In the genomic region with DNA sequence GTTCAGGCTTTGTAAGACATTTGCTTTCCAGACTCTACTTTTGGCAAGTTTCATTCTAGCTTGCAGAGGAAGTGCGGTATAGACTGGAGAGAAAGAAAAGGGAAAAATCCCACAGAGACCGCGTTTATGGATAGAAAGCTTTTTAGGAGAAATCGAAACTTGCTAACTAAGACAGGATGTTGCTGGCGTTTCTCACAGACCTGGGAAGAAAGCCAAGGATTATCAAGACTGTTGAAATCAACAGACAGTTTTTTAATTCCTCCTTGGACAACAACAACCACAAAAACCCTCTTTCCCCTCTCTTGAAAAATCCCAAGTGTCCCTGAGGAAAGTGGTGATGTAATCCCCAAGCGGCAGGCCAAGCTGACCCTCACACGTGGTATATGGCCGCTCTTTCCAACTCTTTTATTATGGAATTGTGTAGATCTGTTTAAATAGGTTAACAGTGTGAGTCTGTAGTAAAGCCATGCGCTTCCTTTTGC, we compare ENCODE assay signal across 9 mouse cellular contexts. TPM values are rescaled to one million over a fixed set of nuclear protein-coding genes. Genes with fewer than 3 reads are reported as not detected.
DNase-seq lines count a peak whose midpoint lies in the region; ATAC-seq and TF ChIP-seq lines count a peak whose summit lies in the region.
"Had no signal": no experiment of that assay in that cellular context is flagged by ENCODE, and none has a peak within 500 bp of the region (broad histone marks: within the 10 kb centered on the region; RNA-seq: fewer than 3 reads in every experiment).

No protein-coding gene starts in this region.

- no peaks in the 10 kb centered on the region for H3K36me3 ChIP-seq in liver, embryonic 12.5 days
- no peaks in the 10 kb centered on the region for H3K36me3 ChIP-seq in embryonic facial prominence, embryonic 15.5 days
- H3K36me3 ChIP-seq in lung, embryonic 14.5 days (ENCODE audit: insufficient read depth), result no peaks in the 10 kb centered on the region
- H3K36me3 ChIP-seq in hindbrain, embryonic 11.5 days (ENCODE audit: control insufficient read depth, insufficient read depth, low read length), result no peaks in the 10 kb centered on the region

- peak overlapping the region; percentile 30; the same call in 1 of the 2 replicates for H3K27ac ChIP-seq in liver, embryonic 12.5 days
- H3K27ac ChIP-seq in embryonic facial prominence, embryonic 15.5 days (replicated peaks), result peak overlapping the region; percentile 58
- peak overlapping the region; percentile 90 for H3K27ac ChIP-seq in lung, embryonic 14.5 days (ENCODE audit: low read depth)
- H3K27ac ChIP-seq in hindbrain, embryonic 11.5 days (ENCODE audit: low read depth, low read length), result no peak overlapping the region

- no peak for ATAC-seq in liver, embryonic 12.5 days
- ATAC-seq in embryonic facial prominence, embryonic 15.5 days (ENCODE audit: insufficient number of reproducible peaks, low FRiP score, low TSS enrichment, low read depth), result peak; percentile 54; the same call in 1 of the 2 replicates
- ATAC-seq in hematopoietic stem cell, adult 5-6 weeks (replicated peaks in 1 of 2; ENCODE audit: insufficient read depth in 1 of 2, low FRiP score in 2 of 2, low TSS enrichment in 1 of 2, low read depth in 1 of 2, poor library complexity in 2 of 2, severe bottlenecking in 2 of 2), result peak; percentile 14 to 37; a peak in 2 of 4 replicates
- ATAC-seq in lung, embryonic 14.5 days (ENCODE audit: insufficient read depth), result peak; percentile 88
- no peak for ATAC-seq in hindbrain, embryonic 11.5 days (ENCODE audit: low FRiP score)

- H3K4me2 ChIP-seq in liver, embryonic 12.5 days, result no peak overlapping the region
- peak overlapping the region; percentile 28 for H3K4me2 ChIP-seq in embryonic facial prominence, embryonic 15.5 days (replicated peaks)
- peak overlapping the region; percentile 44; the same call in 1 of the 2 replicates for H3K4me2 ChIP-seq in lung, embryonic 14.5 days
- no peak overlapping the region for H3K4me2 ChIP-seq in hindbrain, embryonic 11.5 days (replicated peaks; ENCODE audit: low read depth, low read length)

- H3K27me3 ChIP-seq in liver, embryonic 12.5 days (replicated peaks), result peaks cover 11% of the 10 kb centered on the region; the same call in 1 of the 2 replicates
- H3K27me3 ChIP-seq in embryonic facial prominence, embryonic 15.5 days, result no peaks in the 10 kb centered on the region
- no peaks in the 10 kb centered on the region for H3K27me3 ChIP-seq in lung, embryonic 14.5 days (ENCODE audit: insufficient read depth, low read length)
- no peaks in the 10 kb centered on the region for H3K27me3 ChIP-seq in hindbrain, embryonic 11.5 days (ENCODE audit: control insufficient read depth, insufficient read depth, low read length)

- no peaks in the 10 kb centered on the region for H3K9me3 ChIP-seq in liver, embryonic 12.5 days (replicated peaks)
- H3K9me3 ChIP-seq in embryonic facial prominence, embryonic 15.5 days (replicated peaks), result no peaks in the 10 kb centered on the region
- H3K9me3 ChIP-seq in lung, embryonic 14.5 days (ENCODE audit: low read depth, low read length), result no peaks in the 10 kb centered on the region
- H3K9me3 ChIP-seq in hindbrain, embryonic 11.5 days (ENCODE audit: control insufficient read depth, low read length), result no peaks in the 10 kb centered on the region

- no peak for DNase-seq in liver
- peak; percentile 87 for DNase-seq in lung, embryonic 14.5 days
- no peak for DNase-seq in urinary bladder, adult 2 months (ENCODE audit: low spot score)
- DNase-seq in hindbrain, embryonic 11.5 days (ENCODE audit: low spot score), result no peak
- DNase-seq in c-Kit-positive CD71-positive TER-119-positive erythroid progenitor cells, embryonic 14.5 days (ENCODE audit: low spot score), result no peak

- no peak overlapping the region for H3K4me3 ChIP-seq in liver, embryonic 12.5 days
- H3K4me3 ChIP-seq in embryonic facial prominence, embryonic 15.5 days (replicated peaks), result peak overlapping the region; percentile 17; the same call in 1 of the 2 replicates
- no peak overlapping the region for H3K4me3 ChIP-seq in lung, embryonic 14.5 days (ENCODE audit: low read depth, low read length)
- H3K4me3 ChIP-seq in hindbrain, embryonic 11.5 days (ENCODE audit: low read depth, low read length), result no peak overlapping the region

- no peaks in the 10 kb centered on the region for H3K4me1 ChIP-seq in liver, embryonic 12.5 days
- peaks cover 11% of the 10 kb centered on the region for H3K4me1 ChIP-seq in embryonic facial prominence, embryonic 15.5 days
- H3K4me1 ChIP-seq in lung, embryonic 14.5 days (ENCODE audit: insufficient read depth), result 0 out of 2 replicates have a peak, but pooled peaks cover 2% of the 10 kb centered on the region
- no peaks in the 10 kb centered on the region for H3K4me1 ChIP-seq in hindbrain, embryonic 11.5 days (replicated peaks; ENCODE audit: control insufficient read depth, insufficient read depth, low read length)

- no peak for TF ChIP-seq CTCF in lung, embryonic 14.5 days (IDR thresholded peaks at IDR 0.05; ENCODE audit: low read depth)

- 67% methylated on average over 9 of the region's 9 CpGs for WGBS in liver, embryonic 12.5 days (ENCODE audit: insufficient replicate concordance)
- WGBS in embryonic facial prominence, embryonic 15.5 days, result 37% methylated on average over 9 of the region's 9 CpGs
- 36% methylated on average over 9 of the region's 9 CpGs for WGBS in lung, embryonic 14.5 days
- 84% methylated on average over 9 of the region's 9 CpGs for WGBS in hindbrain, embryonic 11.5 days

- H3K9ac ChIP-seq in liver, embryonic 12.5 days, result no peak overlapping the region
- H3K9ac ChIP-seq in embryonic facial prominence, embryonic 15.5 days, result no peak overlapping the region
- no peak overlapping the region for H3K9ac ChIP-seq in lung, embryonic 14.5 days
- no peak overlapping the region for H3K9ac ChIP-seq in hindbrain, embryonic 11.5 days (ENCODE audit: low read depth, low read length)

RNA-seq across cellular contexts. Expression of a gene that starts 0.8 kb away (rescaled TPM):
- polyA plus RNA-seq in liver, embryonic 12.5 days (2016; fragmentation: Nextera tagmentation; extraction: Ambion mirVana), result 0.78 and 1.0 TPM in 2 replicates
- polyA plus RNA-seq in embryonic facial prominence, embryonic 15.5 days (2015; fragmentation: Nextera tagmentation; extraction: Ambion mirVana), result 4.9 and 6.2 TPM in 2 replicates
- not detected in 2 replicates for total RNA-seq in hematopoietic stem cell, adult 5-6 weeks (2017)
- polyA plus RNA-seq in lung, embryonic 14.5 days (2014; fragmentation: Nextera tagmentation; extraction: Ambion mirVana), result 1.4 and 5.4 TPM in 2 replicates
- polyA plus RNA-seq in urinary bladder, adult 2 months (2012; rRNA removed), result 839 and 925 TPM in 2 replicates
- 3.4 and 3.6 TPM in 2 replicates for polyA plus RNA-seq in hindbrain, embryonic 11.5 days (2014; fragmentation: Nextera tagmentation; extraction: Ambion mirVana)

RNA-seq across cellular contexts. Expression of a gene that starts 4.5 kb away (rescaled TPM):
- polyA plus RNA-seq in liver, embryonic 12.5 days (2016; fragmentation: Nextera tagmentation; extraction: Ambion mirVana), result not detected in 2 replicates
- polyA plus RNA-seq in embryonic facial prominence, embryonic 15.5 days (2015; fragmentation: Nextera tagmentation; extraction: Ambion mirVana), result 0.20 and 0.76 TPM in 2 replicates
- total RNA-seq in hematopoietic stem cell, adult 5-6 weeks (2017), result 0.65 and 0.69 TPM in 2 replicates
- 0.43 TPM in 1 of 2 replicates, not detected in the other for polyA plus RNA-seq in lung, embryonic 14.5 days (2014; fragmentation: Nextera tagmentation; extraction: Ambion mirVana)
- polyA plus RNA-seq in urinary bladder, adult 2 months (2012; rRNA removed), result 7.3 and 8.8 TPM in 2 replicates
- not detected in 2 replicates for polyA plus RNA-seq in hindbrain, embryonic 11.5 days (2014; fragmentation: Nextera tagmentation; extraction: Ambion mirVana)
- total RNA-seq: layer of hippocampus, postnatal 36 days had no signal

RNA-seq across cellular contexts. Expression of a gene that starts 16.3 kb away (rescaled TPM):
- 6.6 and 6.7 TPM in 2 replicates for polyA plus RNA-seq in liver, embryonic 12.5 days (2016; fragmentation: Nextera tagmentation; extraction: Ambion mirVana)
- 0.81 and 1.7 TPM in 2 replicates for polyA plus RNA-seq in embryonic facial prominence, embryonic 15.5 days (2015; fragmentation: Nextera tagmentation; extraction: Ambion mirVana)
- 3.2 and 6.3 TPM in 2 replicates for total RNA-seq in hematopoietic stem cell, adult 5-6 weeks (2017)
- polyA plus RNA-seq in lung, embryonic 14.5 days (2014; fragmentation: Nextera tagmentation; extraction: Ambion mirVana), result not detected in 2 replicates
- 7.0 and 14.7 TPM in 2 replicates for polyA plus RNA-seq in urinary bladder, adult 2 months (2012; rRNA removed)
- polyA plus RNA-seq in hindbrain, embryonic 11.5 days (2014; fragmentation: Nextera tagmentation; extraction: Ambion mirVana), result 0.57 and 0.71 TPM in 2 replicates
- total RNA-seq: layer of hippocampus, postnatal 36 days had no signal

RNA-seq across cellular contexts. Expression of a gene that starts 22.1 kb away (rescaled TPM):
- polyA plus RNA-seq in liver, embryonic 12.5 days (2016; fragmentation: Nextera tagmentation; extraction: Ambion mirVana), result 35.1 and 36.3 TPM in 2 replicates
- 36.2 and 37.4 TPM in 2 replicates for polyA plus RNA-seq in embryonic facial prominence, embryonic 15.5 days (2015; fragmentation: Nextera tagmentation; extraction: Ambion mirVana)
- total RNA-seq in hematopoietic stem cell, adult 5-6 weeks (2017), result 60.2 and 62.2 TPM in 2 replicates
- 44.8 and 45.3 TPM in 2 replicates for polyA plus RNA-seq in lung, embryonic 14.5 days (2014; fragmentation: Nextera tagmentation; extraction: Ambion mirVana)
- 12.3 and 13.6 TPM in 2 replicates for polyA plus RNA-seq in urinary bladder, adult 2 months (2012; rRNA removed)
- polyA plus RNA-seq in hindbrain, embryonic 11.5 days (2014; fragmentation: Nextera tagmentation; extraction: Ambion mirVana), result 36.3 and 49.1 TPM in 2 replicates

RNA-seq across cellular contexts. Expression of a gene that starts 54.4 kb away (rescaled TPM):
- 3.0 TPM in 2 replicates for polyA plus RNA-seq in liver, embryonic 12.5 days (2016; fragmentation: Nextera tagmentation; extraction: Ambion mirVana)
- polyA plus RNA-seq in embryonic facial prominence, embryonic 15.5 days (2015; fragmentation: Nextera tagmentation; extraction: Ambion mirVana), result 13.3 and 13.9 TPM in 2 replicates
- 5.8 and 14.8 TPM in 2 replicates for total RNA-seq in hematopoietic stem cell, adult 5-6 weeks (2017)
- polyA plus RNA-seq in lung, embryonic 14.5 days (2014; fragmentation: Nextera tagmentation; extraction: Ambion mirVana), result 7.3 and 8.3 TPM in 2 replicates
- polyA plus RNA-seq in urinary bladder, adult 2 months (2012; rRNA removed), result 34.3 and 37.5 TPM in 2 replicates
- 4.7 and 5.5 TPM in 2 replicates for polyA plus RNA-seq in hindbrain, embryonic 11.5 days (2014; fragmentation: Nextera tagmentation; extraction: Ambion mirVana)

Comparison
In these comparisons a context has a peak if more than half of its experiments do, and no peak if none do; other contexts are left out.
1. ATAC-seq: peak in embryonic facial prominence, embryonic 15.5 days (single experiment), hematopoietic stem cell, adult 5-6 weeks (2 of 2) and lung, embryonic 14.5 days (single experiment); none in liver, embryonic 12.5 days (single experiment) and hindbrain, embryonic 11.5 days (single experiment).
2. H3K4me2 ChIP-seq: peak in embryonic facial prominence, embryonic 15.5 days (single experiment) and lung, embryonic 14.5 days (single experiment); none in liver, embryonic 12.5 days (single experiment) and hindbrain, embryonic 11.5 days (single experiment).
3. RNA of a gene that starts 0.8 kb away (polyA plus RNA-seq): 839 to 925 TPM in urinary bladder, adult 2 months; 4.9 to 6.2 TPM in embryonic facial prominence, embryonic 15.5 days, 3.4 to 3.6 TPM in hindbrain, embryonic 11.5 days, 1.4 to 5.4 TPM in lung, embryonic 14.5 days and 0.78 to 1.0 TPM in liver, embryonic 12.5 days; every median in the first group is over 100 times any median in the second.